In genomic region chr5:115732176-115732848, GRCm38 (mm10) we compare ENCODE assay signal across 8 mouse cellular contexts. TPM values are rescaled to one million over a fixed set of nuclear protein-coding genes. Genes with fewer than 3 reads are reported as not detected.
A peak's percentile ranks its signal among the peaks of the same experiment; 100 is the strongest.
DNase-seq lines count a peak whose midpoint lies in the region; ATAC-seq lines count a peak whose summit lies in the region.

No protein-coding gene starts in this region.

- WGBS in intestine, embryonic 16.5 days, result under 1% methylated on average over 77 of the region's 91 CpGs
- WGBS in midbrain, embryonic 10.5 days, result 3% methylated on average over 89 of the region's 91 CpGs

- intact Hi-C loops in left cerebral cortex, postnatal 25 days (cut with DNase I), result loop anchor here (2.0 kb wide), 2 partner anchors 80 to 176 kb away; no protein-coding TSS in a partner anchor

- H3K4me3 ChIP-seq in intestine, embryonic 16.5 days (ENCODE audit: low read length), result peak overlapping the region; percentile 63
- H3K4me3 ChIP-seq in midbrain, embryonic 10.5 days, result peak overlapping the region; percentile 73

- H3K4me2 ChIP-seq in intestine, embryonic 16.5 days (ENCODE audit: low read depth, low read length), result peak overlapping the region; percentile 98

- H3K36me3 ChIP-seq in intestine, embryonic 16.5 days (ENCODE audit: control insufficient read depth, insufficient read depth, low read length), result no peaks in the 10 kb centered on the region
- no peaks in the 10 kb centered on the region for H3K36me3 ChIP-seq in midbrain, embryonic 10.5 days

- H3K27me3 ChIP-seq in intestine, embryonic 16.5 days (replicated peaks; ENCODE audit: control insufficient read depth, insufficient read depth, low read length), result peaks cover 4% of the 10 kb centered on the region; the same call in 1 of the 2 replicates
- peaks cover 32% of the 10 kb centered on the region for H3K27me3 ChIP-seq in midbrain, embryonic 10.5 days (ENCODE audit: low read depth, poor library complexity, severe bottlenecking)

- peak overlapping the region; percentile 69 for H3K27ac ChIP-seq in intestine, embryonic 16.5 days (ENCODE audit: low read length)
- H3K27ac ChIP-seq in midbrain, embryonic 10.5 days (replicated peaks), result peak overlapping the region; percentile 79

- peak; percentile 72 to 81 for DNase-seq in adrenal gland, adult 18-20 months (ENCODE audit: low spot score in 2 of 2)
- peak; percentile 88 for DNase-seq in embryo, embryonic 10 days (ENCODE audit: low spot score)
- DNase-seq in gastrocnemius, postnatal 4 days (ENCODE audit: low spot score in 2 of 2), result peak; percentile 34 to 39
- DNase-seq in left cerebral cortex, postnatal 25 days (ENCODE audit: low spot score in 2 of 2), result peak; percentile 97 to 98
- peak; percentile 91 for DNase-seq in midbrain, embryonic 10.5 days (ENCODE audit: low spot score)
- DNase-seq in right cerebral cortex, postnatal 4 days, result peak; percentile 93
- DNase-seq in yolk sac, embryonic 10.5 days (ENCODE audit: low spot score), result peak; percentile 95

- no peaks in the 10 kb centered on the region for H3K9me3 ChIP-seq in intestine, embryonic 16.5 days (ENCODE audit: control insufficient read depth, low read length)
- no peaks in the 10 kb centered on the region for H3K9me3 ChIP-seq in midbrain, embryonic 10.5 days (replicated peaks)

- peaks cover 6% of the 10 kb centered on the region for H3K4me1 ChIP-seq in intestine, embryonic 16.5 days (ENCODE audit: control insufficient read depth, insufficient read depth, low read length)
- peaks cover 19% of the 10 kb centered on the region for H3K4me1 ChIP-seq in midbrain, embryonic 10.5 days

- H3K9ac ChIP-seq in intestine, embryonic 16.5 days (ENCODE audit: low read depth, low read length), result peak overlapping the region; percentile 54

- ATAC-seq in intestine, embryonic 16.5 days, result peak; percentile 95

RNA-seq across cellular contexts. Expression of gene Bicdl1, which starts 0.9 kb away (rescaled TPM):
- total RNA-seq in adrenal gland, adult 18-20 months (2021), result 1 to 10 TPM; 6.9 to 9.1 TPM
- total RNA-seq in gastrocnemius, postnatal 4 days (2021), result 1 to 10 TPM; 6.8 to 6.9 TPM
- polyA plus RNA-seq in intestine, embryonic 16.5 days (2015; fragmentation: Nextera tagmentation; extraction: Ambion mirVana), result 9.1 and 9.7 TPM in 2 replicates
- total RNA-seq in left cerebral cortex, postnatal 25 days (2021), result 100 to 1,000 TPM; 157 to 159 TPM
- 12.1 and 16.2 TPM in 2 replicates for polyA plus RNA-seq in midbrain, embryonic 10.5 days (2016; fragmentation: Nextera tagmentation; extraction: Ambion mirVana)

Comparison
In these comparisons a context has a peak if more than half of its experiments do, and no peak if none do; other contexts are left out.
1. Peak in every context shown above with its lines: DNase-seq, ATAC-seq, H3K4me3 ChIP-seq and H3K27ac ChIP-seq.
2. DNase-seq: peak in every context shown above with its lines; median percentile 98 in left cerebral cortex, postnatal 25 days; 95 in yolk sac, embryonic 10.5 days; 93 in right cerebral cortex, postnatal 4 days; 91 in midbrain, embryonic 10.5 days; 88 in embryo, embryonic 10 days; 76 in adrenal gland, adult 18-20 months; 36 in gastrocnemius, postnatal 4 days.
3. RNA of gene Bicdl1, which starts 0.9 kb away (total RNA-seq): 157 to 159 TPM in left cerebral cortex, postnatal 25 days; 6.9 to 9.1 TPM in adrenal gland, adult 18-20 months and 6.8 to 6.9 TPM in gastrocnemius, postnatal 4 days; every median in the first group is over 10 times any median in the second.